Mouse (Mus musculus) retina, postnatal 1 day (tissue): ENCODE data around the gene Fras1.

ENCODE experiments used
- DNase-seq: peaks from one replicate; pipeline ENCODE4 v3.0.0-alpha.2; 2012

Fras1 gene

GRCm38 (mm10) chr5:96373567-96373985 is at the start of gene Fras1:
Gene Fras1 (plus strand): TSS chr5:96373955.
- peak; percentile 75 for DNase-seq

GRCm38 (mm10) chr5:96331048-96331737 is 42.6 kb upstream of the Fras1 start:
- DNase-seq: no peak

- no peak for DNase-seq
These were observed 42.1 kb upstream of the Fras1 start for GRCm38 (mm10) chr5:96331738-96332070.

GRCm38 (mm10) chr5:96333963-96334362 is 39.8 kb upstream of the Fras1 start:
- peak; percentile 62 for DNase-seq

GRCm38 (mm10) chr5:96340564-96340963 is 33.2 kb upstream of the Fras1 start:
- DNase-seq: no peak

- peak; percentile 50 for DNase-seq
These were observed 28.8 kb upstream of the Fras1 start for GRCm38 (mm10) chr5:96344983-96345382.

GRCm38 (mm10) chr5:96351963-96352362 is 21.8 kb upstream of the Fras1 start:
- peak; percentile 22 for DNase-seq

- no peak for DNase-seq
These were observed 9.8 kb upstream of the Fras1 start for GRCm38 (mm10) chr5:96363950-96364349.

GRCm38 (mm10) chr5:96365590-96365989 is 8.2 kb upstream of the Fras1 start:
- DNase-seq: no peak

- no peak for DNase-seq
These were observed 6.5 kb upstream of the Fras1 start for GRCm38 (mm10) chr5:96367260-96367659.

GRCm38 (mm10) chr5:96373106-96373505 is 649 bp upstream of the Fras1 start:
- DNase-seq: no peak

GRCm38 (mm10) chr5:96373986-96374901 is 489 bp downstream of the Fras1 start:
- peak; percentile 83 for DNase-seq

- DNase-seq: peak; percentile 59
These were observed 1.7 kb downstream of the Fras1 start for GRCm38 (mm10) chr5:96375391-96375831.

GRCm38 (mm10) chr5:96376216-96376615 is 2.5 kb downstream of the Fras1 start:
- DNase-seq: peak; percentile 24

- peak; percentile 73 for DNase-seq
These were observed 12.6 kb downstream of the Fras1 start for GRCm38 (mm10) chr5:96386138-96386933.

- no peak for DNase-seq
These were observed 14.6 kb downstream of the Fras1 start for GRCm38 (mm10) chr5:96388306-96388705.

GRCm38 (mm10) chr5:96389963-96390623 is 16.3 kb downstream of the Fras1 start:
- no peak for DNase-seq

GRCm38 (mm10) chr5:96391086-96391485 is 17.3 kb downstream of the Fras1 start:
- DNase-seq: no peak

- no peak for DNase-seq
These were observed 21.2 kb downstream of the Fras1 start for GRCm38 (mm10) chr5:96394947-96395346.

- no peak for DNase-seq
These were observed 22.3 kb downstream of the Fras1 start for GRCm38 (mm10) chr5:96395786-96396650.

- no peak for DNase-seq
These were observed 28.8 kb downstream of the Fras1 start for GRCm38 (mm10) chr5:96402555-96402954.
